Mouse (Mus musculus): ENCODE data around the gene Clec2g.
A peak's percentile ranks its signal among the peaks of the same experiment; 100 is the strongest.
"Not testable (repeated sequence)": the region's sequence is repeated elsewhere in the genome, so short reads cannot be mapped to it uniquely, and the experiment has no call there.

Clec2g gene

GRCm38 (mm10) chr6:128971394-128972039 lies 37.3 kb downstream of the Clec2g start:
- DNase-seq (ENCODE audit: low read depth, low spot score): no peak

- no peak for DNase-seq (ENCODE audit: low read depth, low spot score)
Observed at GRCm38 (mm10) chr6:128972156-128972555, 38.0 kb downstream of the Clec2g start.

- DNase-seq (ENCODE audit: low read depth, low spot score): no peak
Observed at GRCm38 (mm10) chr6:128972687-128973438, 38.7 kb downstream of the Clec2g start.

- no peak for DNase-seq (ENCODE audit: low read depth, low spot score)
Observed at GRCm38 (mm10) chr6:128973439-128973697, 39.2 kb downstream of the Clec2g start.

- not testable (repeated sequence) for DNase-seq (ENCODE audit: low read depth, low spot score)
Observed at GRCm38 (mm10) chr6:128974850-128975249, 40.7 kb downstream of the Clec2g start.

- no peak for DNase-seq (ENCODE audit: low read depth, low spot score)
Observed at GRCm38 (mm10) chr6:128976194-128976593, 42.0 kb downstream of the Clec2g start.

- DNase-seq (ENCODE audit: low read depth, low spot score): not testable (repeated sequence)
Observed at GRCm38 (mm10) chr6:128981951-128982541, 47.9 kb downstream of the Clec2g start.

GRCm38 (mm10) chr6:128992337-128992736 lies 58.2 kb downstream of the Clec2g start:
- DNase-seq (ENCODE audit: low read depth, low spot score): no peak

GRCm38 (mm10) chr6:128992753-128993152 lies 58.6 kb downstream of the Clec2g start:
- DNase-seq (ENCODE audit: low read depth, low spot score): no peak

GRCm38 (mm10) chr6:128993221-128993620 lies 59.0 kb downstream of the Clec2g start:
- no peak for DNase-seq (ENCODE audit: low read depth, low spot score)

- peak; percentile 92 for DNase-seq (ENCODE audit: low read depth, low spot score)
Observed at GRCm38 (mm10) chr6:128994336-128994735, 60.2 kb downstream of the Clec2g start.

GRCm38 (mm10) chr6:128994742-128995141 lies 60.6 kb downstream of the Clec2g start:
- DNase-seq (ENCODE audit: low read depth, low spot score): no peak

- no peak for DNase-seq (ENCODE audit: low read depth, low spot score)
Observed at GRCm38 (mm10) chr6:128995250-128996053, 61.3 kb downstream of the Clec2g start.

- DNase-seq (ENCODE audit: low read depth, low spot score): no peak
Observed at GRCm38 (mm10) chr6:128996054-128996767, 62.0 kb downstream of the Clec2g start.

- no peak for DNase-seq (ENCODE audit: low read depth, low spot score)
Observed at GRCm38 (mm10) chr6:128996768-128997442, 62.7 kb downstream of the Clec2g start.

- DNase-seq (ENCODE audit: low read depth, low spot score): no peak
Observed at GRCm38 (mm10) chr6:129001392-129001791, 67.2 kb downstream of the Clec2g start.

GRCm38 (mm10) chr6:129008552-129008951 lies 74.4 kb downstream of the Clec2g start:
- DNase-seq (ENCODE audit: low read depth, low spot score): no peak

- DNase-seq (ENCODE audit: low read depth, low spot score): not testable (repeated sequence)
Observed at GRCm38 (mm10) chr6:129009846-129010504, 75.8 kb downstream of the Clec2g start.

- DNase-seq (ENCODE audit: low read depth, low spot score): no peak
Observed at GRCm38 (mm10) chr6:129010505-129010873, 76.3 kb downstream of the Clec2g start.

GRCm38 (mm10) chr6:129012012-129012411 lies 77.8 kb downstream of the Clec2g start:
- not testable (repeated sequence) for DNase-seq (ENCODE audit: low read depth, low spot score)

All from ZHBTc4 (cell line).